Mouse (Mus musculus) spleen, postnatal 36 days (tissue): Measurements from ENCODE around the gene Nubp1.

Experiments used
- DNase-seq, 2 experiments: peaks; one replicate each; pipeline ENCODE4 v3.0.0; 2022; ENCODE audit warnings: low spot score in 2 of 2, mixed read lengths in 1 of 2

Nubp1 gene

GRCm38 (mm10) chr16:10416866-10417265 is 5.1 kb downstream of the Nubp1 start:
- no peak for DNase-seq

DNA sequence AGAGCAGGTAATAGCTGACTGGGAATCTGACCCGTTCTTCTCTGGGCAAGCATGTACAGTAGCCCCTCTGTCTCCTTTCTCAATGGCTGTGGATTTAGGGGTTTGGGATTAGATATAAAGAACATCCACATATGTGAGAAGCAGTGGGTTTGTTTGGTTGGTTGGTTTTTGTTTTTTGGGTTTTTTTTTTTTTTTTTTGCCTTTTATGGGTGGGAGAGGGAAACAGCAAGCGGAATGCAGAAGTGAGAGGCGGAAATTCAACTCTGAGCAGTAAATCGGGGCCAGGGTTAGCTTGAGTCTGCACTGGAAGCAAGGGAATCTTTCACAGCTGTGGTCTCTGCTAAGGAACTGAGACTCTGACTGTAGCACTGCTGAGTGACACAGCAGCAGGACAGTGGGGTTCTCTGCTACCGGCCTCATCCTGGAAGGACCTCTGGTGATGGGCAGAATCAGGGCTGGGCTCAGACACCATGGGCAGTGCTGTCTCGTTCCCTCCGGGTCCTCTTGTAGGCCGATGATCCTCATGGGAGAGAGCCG is 6.0 kb downstream of the Nubp1 start:
- peak in 1 of 2 experiments; percentile 29 for DNase-seq

DNA sequence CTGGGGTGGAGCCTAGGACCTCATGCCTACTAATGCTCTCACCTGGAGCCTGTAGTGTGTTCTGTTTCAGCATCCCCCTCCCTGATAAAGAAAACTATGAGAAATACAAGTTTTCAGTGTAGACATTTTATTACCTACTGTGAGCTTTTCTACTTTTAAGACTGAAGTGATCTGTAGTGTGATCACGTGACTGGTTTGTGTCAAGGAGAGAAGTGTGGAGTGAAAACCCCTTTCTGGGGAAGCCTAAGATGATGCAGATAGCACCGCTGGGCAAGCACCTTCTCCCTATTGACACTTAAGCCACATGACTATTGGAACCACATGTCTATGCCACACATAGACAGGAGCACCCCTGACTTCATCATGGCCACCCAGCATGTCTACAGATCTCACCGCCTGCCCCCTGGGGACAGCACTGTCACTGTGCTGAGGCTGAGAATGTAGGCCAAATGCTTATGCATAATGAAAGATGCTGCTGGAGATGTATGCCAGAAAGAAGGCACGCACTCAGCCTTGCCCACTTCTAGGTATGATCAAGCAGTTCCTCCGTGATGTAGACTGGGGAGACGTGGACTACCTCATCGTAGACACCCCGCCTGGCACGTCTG is 8.8 kb downstream of the Nubp1 start:
- DNase-seq: no peak

DNA sequence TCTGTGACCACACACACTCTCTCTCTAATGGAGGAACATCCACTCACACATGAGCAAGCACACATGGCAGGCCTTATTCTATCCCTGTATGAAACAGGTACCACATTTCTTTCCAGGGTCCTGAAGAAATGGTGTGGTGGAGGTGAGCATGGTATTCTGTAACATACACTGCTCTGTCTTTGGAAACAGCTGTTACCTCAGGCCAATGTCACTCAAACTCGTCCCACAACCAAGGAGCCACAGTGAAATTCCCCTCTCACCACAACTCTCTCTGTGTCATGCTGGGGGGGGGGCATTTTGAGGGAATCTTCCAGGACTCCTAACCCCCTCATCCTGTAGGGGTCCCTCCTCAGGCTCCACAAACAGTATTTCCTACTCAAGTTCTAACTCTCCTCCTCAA is 20.2 kb downstream of the Nubp1 start:
- DNase-seq: no peak

DNA sequence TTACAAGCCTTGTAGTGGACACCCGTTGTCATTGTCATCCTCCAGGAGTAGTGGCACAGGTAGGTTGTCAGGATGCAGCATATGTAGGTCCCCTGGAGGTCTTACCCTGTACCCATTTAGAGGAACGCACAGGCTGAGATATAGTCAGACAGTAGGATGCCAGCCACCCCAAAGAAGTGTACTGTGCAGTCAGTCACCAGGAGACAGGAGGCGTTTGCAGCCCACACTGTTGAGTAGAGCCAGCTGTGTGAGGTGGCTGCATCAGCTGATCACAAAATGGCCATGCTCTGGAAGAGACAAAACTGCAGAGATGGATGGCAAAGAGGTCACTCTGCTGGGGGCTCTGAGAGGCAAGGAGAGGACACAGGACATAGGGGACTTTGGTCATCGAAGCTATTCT is 20.6 kb downstream of the Nubp1 start:
- no peak for DNase-seq

DNA sequence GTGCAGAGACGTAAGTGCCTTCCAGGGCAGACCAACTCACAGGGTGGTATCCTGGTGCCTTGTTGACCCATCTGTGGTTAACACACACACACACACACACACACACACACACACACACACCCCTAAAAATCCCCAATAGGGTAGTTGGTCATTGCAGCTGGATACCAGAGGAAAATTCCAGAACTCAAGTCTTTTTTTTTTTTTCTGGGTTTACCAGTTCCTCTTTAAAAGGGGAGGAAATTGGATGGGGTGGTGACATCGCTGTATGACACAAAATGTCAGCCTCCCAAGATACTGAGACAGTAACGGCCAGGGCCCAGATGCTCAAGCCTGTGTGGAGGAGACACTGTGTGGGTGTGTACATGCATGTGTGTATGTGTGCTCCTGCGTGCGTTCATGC is 21.6 kb downstream of the Nubp1 start:
- DNase-seq: no peak

GRCm38 (mm10) chr16:10436166-10436565 is 24.4 kb downstream of the Nubp1 start:
- DNase-seq: no peak

DNA sequence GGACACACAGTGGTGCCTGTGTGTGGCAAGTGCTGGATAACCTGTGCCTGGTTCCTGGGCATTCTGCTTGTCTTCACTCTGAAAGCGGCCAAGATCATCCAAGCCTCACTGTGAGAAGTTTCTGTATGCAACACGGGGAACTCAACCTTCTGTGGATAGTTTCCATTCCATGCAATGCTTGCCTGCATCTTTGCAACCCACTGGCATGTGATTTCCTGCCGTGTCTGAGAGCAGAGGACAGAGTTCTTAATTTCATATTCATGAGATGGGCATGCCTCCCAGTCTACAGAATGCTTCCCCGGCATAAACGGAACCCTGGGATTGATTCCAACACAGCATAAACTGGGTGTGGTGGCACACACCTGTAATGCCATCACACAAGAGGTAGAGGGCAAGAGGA is 26.3 kb downstream of the Nubp1 start:
- no peak for DNase-seq

- DNase-seq: no peak
Observed at GRCm38 (mm10) chr16:10441328-10441727, 29.6 kb downstream of the Nubp1 start.

DNA sequence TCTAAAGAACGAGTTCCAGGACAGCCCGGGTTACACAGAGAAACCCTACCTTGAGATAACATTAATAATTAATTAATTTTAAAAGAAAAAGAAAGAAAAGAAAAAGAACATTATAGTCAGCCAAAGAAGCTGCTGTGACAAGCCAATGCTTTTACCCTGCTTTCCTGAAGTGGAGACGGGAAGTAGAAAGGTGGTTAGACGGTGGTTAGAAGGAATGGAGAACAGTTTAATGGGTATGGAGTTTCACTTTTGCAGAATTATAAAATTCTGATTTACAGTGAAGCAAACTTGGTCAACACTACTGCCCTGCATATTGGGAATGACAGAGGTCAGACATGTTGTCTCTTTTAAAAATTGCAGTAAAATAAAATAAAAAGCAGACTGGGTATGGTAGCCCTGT is 30.0 kb downstream of the Nubp1 start:
- DNase-seq: no peak

DNA sequence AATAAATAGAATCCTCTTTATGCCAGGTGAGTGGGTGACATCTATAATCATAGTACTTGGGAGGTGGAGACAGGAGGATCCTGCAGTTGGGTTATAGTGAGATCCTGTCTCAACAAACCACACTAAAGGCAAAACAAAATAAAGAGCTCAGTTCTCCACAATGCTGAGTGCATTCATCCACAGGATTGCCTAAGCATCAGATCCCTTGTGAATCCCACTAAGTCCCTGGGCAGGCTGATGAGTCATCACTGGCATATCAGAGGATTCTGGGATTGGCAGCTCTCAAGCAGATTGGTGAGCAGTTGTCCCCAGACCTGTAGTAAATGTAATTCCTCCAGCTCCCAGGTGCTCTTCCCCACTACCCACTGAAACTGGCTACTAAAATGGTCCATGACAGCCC is 32.0 kb downstream of the Nubp1 start:
- no peak for DNase-seq

DNA sequence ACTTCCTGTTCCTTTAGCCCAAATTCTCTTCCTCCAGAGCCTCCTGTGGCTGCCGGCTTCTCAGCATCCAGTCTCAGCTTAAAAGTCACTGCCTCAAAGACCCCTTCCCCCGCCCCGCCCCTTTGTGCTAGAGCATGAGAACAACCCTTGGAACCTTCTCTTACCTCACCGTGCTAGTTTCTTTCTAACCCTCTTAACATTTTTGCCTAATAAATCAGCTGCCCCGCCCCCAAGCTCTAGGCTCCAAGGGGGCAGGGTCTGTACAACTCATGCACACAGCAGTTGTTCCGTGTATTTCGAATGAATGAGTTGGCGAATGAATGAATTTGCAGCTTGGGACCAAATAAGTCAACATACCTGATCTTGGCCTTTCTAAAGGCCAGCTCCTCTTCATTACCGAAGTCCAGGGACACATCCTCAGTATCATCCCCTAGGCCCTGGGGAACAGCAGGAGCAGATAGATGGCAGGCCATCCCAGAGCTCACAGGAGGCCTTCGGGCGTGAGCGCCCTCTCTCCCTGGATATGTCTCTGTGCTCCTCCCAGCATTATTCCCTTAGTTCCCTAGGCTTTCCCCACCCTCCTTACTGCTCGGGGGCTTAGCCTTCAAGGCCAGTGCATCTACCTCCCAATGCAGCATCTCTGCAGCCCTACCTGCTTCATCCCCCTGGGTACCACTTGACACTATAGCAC is 35.0 kb downstream of the Nubp1 start:
- no peak for DNase-seq

GRCm38 (mm10) chr16:10447264-10447594 is 35.5 kb downstream of the Nubp1 start, which contains the start of gene Tvp23a:
Gene Tvp23a (minus strand): TSS chr16:10447362.
- no peak for DNase-seq

GRCm38 (mm10) chr16:10447781-10448180 is 36.0 kb downstream of the Nubp1 start:
- DNase-seq: no peak

DNA sequence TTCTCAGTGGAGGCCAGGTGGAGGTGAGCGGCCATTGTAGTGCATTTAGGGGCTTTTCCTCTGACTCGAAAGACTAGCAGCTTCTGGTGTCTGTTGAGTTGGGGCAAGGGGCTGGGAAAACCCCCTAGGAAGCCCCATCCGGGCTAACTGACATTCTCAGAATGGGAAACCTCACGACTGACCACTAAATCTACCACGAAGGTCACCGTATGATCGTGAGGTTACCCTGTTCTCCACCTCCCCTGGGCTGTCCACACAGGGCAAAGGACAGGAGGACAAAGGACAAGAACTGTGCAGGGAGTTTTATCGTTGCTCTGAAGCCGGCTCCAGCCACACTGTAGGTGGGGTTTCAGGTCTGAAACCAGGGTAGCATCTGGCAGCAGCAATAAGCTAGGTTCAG is 37.2 kb downstream of the Nubp1 start:
- DNase-seq: no peak

- DNase-seq: no peak
Observed at GRCm38 (mm10) chr16:10451906-10452305, 40.2 kb downstream of the Nubp1 start.

GRCm38 (mm10) chr16:10452445-10452896 is 40.7 kb downstream of the Nubp1 start:
- peak; percentile 50 to 68 for DNase-seq

- DNase-seq: no peak
Observed at GRCm38 (mm10) chr16:10453872-10454582, 42.3 kb downstream of the Nubp1 start.

DNA sequence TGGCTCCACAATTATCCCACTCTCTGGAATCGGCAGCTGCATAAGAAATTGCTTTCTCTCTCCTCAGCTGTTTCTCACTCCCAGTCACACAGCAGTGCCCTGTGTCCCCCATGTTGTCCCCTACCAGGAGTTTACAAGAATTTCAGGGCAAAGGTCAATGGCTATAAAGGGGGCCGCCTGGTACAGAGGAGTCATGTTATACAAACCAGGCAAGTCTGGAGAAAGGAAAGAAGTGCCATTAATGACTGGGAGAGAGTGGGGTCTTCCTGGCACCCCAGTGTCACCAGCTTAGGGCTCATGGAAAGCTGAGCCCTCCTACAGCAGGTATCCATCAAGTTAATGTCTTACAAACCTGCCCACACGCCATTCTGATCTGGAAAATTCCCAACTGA is 42.8 kb downstream of the Nubp1 start:
- no peak for DNase-seq

DNA sequence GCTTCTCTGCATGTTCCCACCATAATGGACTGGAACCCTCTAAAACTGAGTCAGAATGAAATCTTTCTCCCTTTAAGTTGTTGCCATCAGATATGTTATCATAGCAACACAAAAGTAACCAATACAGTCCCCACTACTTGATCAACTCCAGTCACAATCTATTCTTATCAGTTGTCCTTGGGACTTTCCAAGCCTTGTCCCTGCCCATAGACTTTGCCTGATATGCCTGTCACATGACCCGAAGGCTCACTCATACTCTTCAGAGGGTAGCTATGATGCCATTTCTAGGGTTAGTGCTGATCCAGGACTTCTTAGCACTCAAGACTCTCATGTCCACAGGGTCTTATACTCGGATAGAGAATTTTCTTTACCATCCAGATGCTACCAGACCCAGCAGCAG is 48.4 kb downstream of the Nubp1 start:
- DNase-seq: no peak

- DNase-seq: no peak
Observed at GRCm38 (mm10) chr16:10461178-10461577, 49.4 kb downstream of the Nubp1 start.

- DNase-seq: no peak
Observed at GRCm38 (mm10) chr16:10465011-10465681, 53.4 kb downstream of the Nubp1 start.
